27 mouse cellular contexts compared by ENCODE assay signal in genomic region chr14:100045431-100045830, GRCm38 (mm10).
DNase-seq lines count a peak whose midpoint lies in the region; ATAC-seq and TF ChIP-seq lines count a peak whose summit lies in the region.
"Had no signal": no experiment of that assay in that cellular context is flagged by ENCODE, and none has a peak within 500 bp of the region (broad histone marks: within the 10 kb centered on the region; RNA-seq: fewer than 3 reads in every experiment).

No protein-coding gene starts in this region.

- DNase-seq in forebrain, postnatal 0 days = no peak
- DNase-seq in kidney, postnatal 0 days (ENCODE audit: low spot score) = no peak
- no peak for DNase-seq in kidney, postnatal 36 days
- DNase-seq in CH12.LX (ENCODE audit: extremely low read depth) (no peak), Patski (ENCODE audit: low read depth, low spot score) (no peak)
- no peak for DNase-seq in embryo, embryonic 10 days (ENCODE audit: low spot score)
- DNase-seq: adrenal gland, postnatal 25 days; cerebellum, adult 11-12 months; cerebellum, adult 9-11 months; gastrocnemius, postnatal 14 days; heart, adult 11 months; kidney, adult 8-10 months; kidney, postnatal 10 days; lung, postnatal 36 days; right cerebral cortex, postnatal 4 days had no signal

- CTCF ChIA-PET in Patski (lab: Charles Lee) = no interaction called here

- 0 out of 2 replicates have a peak, but pooled peaks have one; percentile 13 for TF ChIP-seq CTCF in forebrain, postnatal 0 days (IDR thresholded peaks at IDR 0.05; ENCODE audit: low read depth)
- TF ChIP-seq CTCF in kidney, postnatal 0 days (IDR thresholded peaks at IDR 0.05; ENCODE audit: low read depth) = peak; percentile 23; the same call in 1 of the 2 replicates
- TF ChIP-seq CTCF in CH12.LX (conservative IDR thresholded peaks at IDR 0.05 in 1 of 2, IDR thresholded peaks at IDR 0.05 in 1 of 2; ENCODE audit: low read depth in 2 of 2, low read length in 2 of 2) (no peak; a peak in 1 of 4 replicates), Patski (IDR thresholded peaks at IDR 0.05) (peak; percentile 26)

- ATAC-seq in forebrain, postnatal 0 days = no peak
- ATAC-seq in forebrain, embryonic 13.5 days = no peak
- ATAC-seq in kidney, postnatal 0 days (replicated peaks; ENCODE audit: low FRiP score, low read depth) = no peak
- ATAC-seq in Patski = no peak
- no peak for ATAC-seq in midbrain, embryonic 13.5 days

- H3K9me3 ChIP-seq in forebrain, postnatal 0 days (ENCODE audit: low read length) = no peaks in the 10 kb centered on the region
- H3K9me3 ChIP-seq in forebrain, embryonic 13.5 days (replicated peaks) = no peaks in the 10 kb centered on the region
- no peaks in the 10 kb centered on the region for H3K9me3 ChIP-seq in kidney, postnatal 0 days (replicated peaks; ENCODE audit: low read length)
- no peaks in the 10 kb centered on the region for H3K9me3 ChIP-seq in CH12.LX (replicated peaks; ENCODE audit: low read length)
- H3K9me3 ChIP-seq in midbrain, embryonic 13.5 days = no peaks in the 10 kb centered on the region
- H3K9me3 ChIP-seq: heart, embryonic 12.5 days; limb, embryonic 10.5 days; limb, embryonic 15.5 days; lung, embryonic 15.5 days; neural tube, embryonic 12.5 days had no signal

- H3K79me2 ChIP-seq in CH12.LX (replicated peaks; ENCODE audit: control insufficient read depth, extremely low read depth, insufficient read depth, poor library complexity, severe bottlenecking) = no peaks in the 10 kb centered on the region

- TF ChIP-seq EP300 in CH12.LX (IDR thresholded peaks at IDR 0.05; ENCODE audit: low read length) = no peak

- H3K27me3 ChIP-seq in forebrain, postnatal 0 days (ENCODE audit: insufficient read depth, low read length) = no peaks in the 10 kb centered on the region
- H3K27me3 ChIP-seq in forebrain, embryonic 13.5 days = no peaks in the 10 kb centered on the region
- H3K27me3 ChIP-seq in kidney, postnatal 0 days (ENCODE audit: insufficient read depth, low read length) = no peaks in the 10 kb centered on the region
- H3K27me3 ChIP-seq in CH12.LX (replicated peaks) (no peaks in the 10 kb centered on the region), Patski (peaks cover 3% of the 10 kb centered on the region)
- H3K27me3 ChIP-seq in midbrain, embryonic 13.5 days = no peaks in the 10 kb centered on the region
- H3K27me3 ChIP-seq: heart, embryonic 12.5 days; hindbrain, embryonic 15.5 days; limb, embryonic 15.5 days; lung, embryonic 15.5 days; neural tube, embryonic 12.5 days had no signal

- POLR2A ChIA-PET in Patski (lab: Charles Lee) = no interaction called here

- peak; percentile 8 for TF ChIP-seq RAD21 in CH12.LX (IDR thresholded peaks at IDR 0.05; ENCODE audit: low read depth, low read length)

- no peak overlapping the region for H3K4me3 ChIP-seq in forebrain, postnatal 0 days (ENCODE audit: low read depth, low read length)
- H3K4me3 ChIP-seq in forebrain, embryonic 13.5 days = no peak overlapping the region
- no peak overlapping the region for H3K4me3 ChIP-seq in kidney, postnatal 0 days (replicated peaks; ENCODE audit: low read depth, low read length)
- H3K4me3 ChIP-seq in CH12.LX (replicated peaks in 1 of 3; ENCODE audit: low read depth in 2 of 3, low read length in 2 of 3, poor library complexity in 1 of 3) = no peak overlapping the region
- no peak overlapping the region for H3K4me3 ChIP-seq in midbrain, embryonic 13.5 days (replicated peaks)
- H3K4me3 ChIP-seq: erythroblast, embryonic 14.5 days; heart, embryonic 12.5 days; hindbrain, embryonic 15.5 days; limb, embryonic 10.5 days; limb, embryonic 15.5 days; lung, embryonic 15.5 days; myocyte; neural tube, embryonic 12.5 days had no signal

- no peaks in the 10 kb centered on the region for H3K36me3 ChIP-seq in forebrain, postnatal 0 days (ENCODE audit: insufficient read depth)
- no peaks in the 10 kb centered on the region for H3K36me3 ChIP-seq in forebrain, embryonic 13.5 days (ENCODE audit: poor library complexity, severe bottlenecking)
- H3K36me3 ChIP-seq in kidney, postnatal 0 days (ENCODE audit: insufficient read depth, low read length) = no peaks in the 10 kb centered on the region
- no peaks in the 10 kb centered on the region for H3K36me3 ChIP-seq in CH12.LX (replicated peaks in 1 of 2; ENCODE audit: control insufficient read depth in 1 of 2, insufficient read depth in 1 of 2, low read length in 1 of 2)
- H3K36me3 ChIP-seq in midbrain, embryonic 13.5 days = no peaks in the 10 kb centered on the region
- H3K36me3 ChIP-seq: heart, embryonic 12.5 days; hindbrain, embryonic 15.5 days; limb, embryonic 15.5 days; lung, embryonic 15.5 days; neural tube, embryonic 12.5 days had no signal

- no peak overlapping the region for H3K9ac ChIP-seq in forebrain, postnatal 0 days
- no peak overlapping the region for H3K9ac ChIP-seq in forebrain, embryonic 13.5 days
- no peak overlapping the region for H3K9ac ChIP-seq in kidney, postnatal 0 days (ENCODE audit: low read depth, low read length)
- no peak overlapping the region for H3K9ac ChIP-seq in CH12.LX (ENCODE audit: insufficient read depth, low read depth)
- H3K9ac ChIP-seq in midbrain, embryonic 13.5 days (replicated peaks) = no peak overlapping the region
- H3K9ac ChIP-seq: heart, embryonic 12.5 days; hindbrain, embryonic 15.5 days; limb, embryonic 15.5 days; liver, embryonic 14.5 days; lung, embryonic 15.5 days; neural tube, embryonic 12.5 days had no signal

- no peak overlapping the region for H3K27ac ChIP-seq in forebrain, postnatal 0 days (ENCODE audit: low read depth, low read length)
- H3K27ac ChIP-seq in forebrain, embryonic 13.5 days = no peak overlapping the region
- no peak overlapping the region for H3K27ac ChIP-seq in kidney, postnatal 0 days
- H3K27ac ChIP-seq in CH12.LX (ENCODE audit: insufficient read depth, low read depth) = no peak overlapping the region
- no peak overlapping the region for H3K27ac ChIP-seq in midbrain, embryonic 13.5 days
- H3K27ac ChIP-seq: hindbrain, embryonic 15.5 days; limb, embryonic 10.5 days; limb, embryonic 15.5 days; liver, embryonic 14.5 days; lung, embryonic 15.5 days; neural tube, embryonic 12.5 days had no signal

- dilution Hi-C loops in CH12.LX (cut with MboI; ENCODE audit: extremely low pct_ligation_motif_present, extremely low pct_unique_long_range_greater_than_20kb, low sequenced_read_pairs) = no loop called here

- in situ Hi-C loops in CH12.LX (cut with MboI; ENCODE audit: low pct_ligation_motif_present, low pct_unique_long_range_greater_than_20kb, low sequenced_read_pairs) (no loop called here), Patski (cut with MboI; ENCODE audit: low pct_unique_long_range_greater_than_20kb) (no loop called here)

- H3K4me1 ChIP-seq in forebrain, postnatal 0 days (ENCODE audit: insufficient read depth) = no peaks in the 10 kb centered on the region
- peaks cover 12% of the 10 kb centered on the region for H3K4me1 ChIP-seq in forebrain, embryonic 13.5 days
- H3K4me1 ChIP-seq in kidney, postnatal 0 days (replicated peaks; ENCODE audit: insufficient read depth, low read length) = no peaks in the 10 kb centered on the region
- no peaks in the 10 kb centered on the region for H3K4me1 ChIP-seq in CH12.LX (ENCODE audit: control insufficient read depth in 1 of 2, insufficient read depth in 2 of 2)
- peaks cover 4% of the 10 kb centered on the region for H3K4me1 ChIP-seq in midbrain, embryonic 13.5 days (replicated peaks)
- H3K4me1 ChIP-seq: heart, embryonic 12.5 days; hindbrain, embryonic 15.5 days; limb, embryonic 10.5 days; limb, embryonic 15.5 days; lung, embryonic 15.5 days; neural tube, embryonic 12.5 days had no signal

- no peak for TF ChIP-seq POLR2A in CH12.LX (IDR thresholded peaks at IDR 0.05; ENCODE audit: low read depth, low read length)

- H3K4me2 ChIP-seq in forebrain, postnatal 0 days (ENCODE audit: low read depth) = no peak overlapping the region
- H3K4me2 ChIP-seq in forebrain, embryonic 13.5 days = no peak overlapping the region
- H3K4me2 ChIP-seq in kidney, postnatal 0 days (ENCODE audit: low read length) = no peak overlapping the region
- no peak overlapping the region for H3K4me2 ChIP-seq in CH12.LX (ENCODE audit: insufficient read depth, low read depth, poor library complexity, severe bottlenecking)
- no peak overlapping the region for H3K4me2 ChIP-seq in midbrain, embryonic 13.5 days (replicated peaks)
- H3K4me2 ChIP-seq: heart, embryonic 12.5 days; hindbrain, embryonic 15.5 days; limb, embryonic 15.5 days; lung, embryonic 15.5 days; midbrain, embryonic 11.5 days; neural tube, embryonic 12.5 days had no signal

TF ChIP-seq in CH12.LX, 34 proteins besides CTCF, POLR2A, EP300 and RAD21:
- no peak for TF ChIP-seq PAX5 (IDR thresholded peaks at IDR 0.05; ENCODE audit: low read length)
- peak; percentile 12; the same call in 1 of the 2 replicates for TF ChIP-seq SMC3 (IDR thresholded peaks at IDR 0.05; ENCODE audit: low read depth, low read length)
- no peak for TF ChIP-seq POLR2AphosphoS2 (IDR thresholded peaks at IDR 0.05; ENCODE audit: low read depth, low read length)

Comparison
In these comparisons a context has a peak if more than half of its experiments do, and no peak if none do; other contexts are left out.
1. CTCF ChIP-seq: peak in forebrain, postnatal 0 days (single experiment), kidney, postnatal 0 days (single experiment) and Patski (single experiment); none in CH12.LX (0 of 2).